Mouse (Mus musculus) right cerebral cortex, postnatal 4 days (tissue): ENCODE data around the gene Mtrf1.
"Not testable (repeated sequence)": the region's sequence is repeated elsewhere in the genome, so short reads cannot be mapped to it uniquely, and the experiment has no call there.

Experiments used
- DNase-seq: peaks from one replicate; pipeline ENCODE4 v3.0.0-alpha.2; 2022

Gene Mtrf1

DNA sequence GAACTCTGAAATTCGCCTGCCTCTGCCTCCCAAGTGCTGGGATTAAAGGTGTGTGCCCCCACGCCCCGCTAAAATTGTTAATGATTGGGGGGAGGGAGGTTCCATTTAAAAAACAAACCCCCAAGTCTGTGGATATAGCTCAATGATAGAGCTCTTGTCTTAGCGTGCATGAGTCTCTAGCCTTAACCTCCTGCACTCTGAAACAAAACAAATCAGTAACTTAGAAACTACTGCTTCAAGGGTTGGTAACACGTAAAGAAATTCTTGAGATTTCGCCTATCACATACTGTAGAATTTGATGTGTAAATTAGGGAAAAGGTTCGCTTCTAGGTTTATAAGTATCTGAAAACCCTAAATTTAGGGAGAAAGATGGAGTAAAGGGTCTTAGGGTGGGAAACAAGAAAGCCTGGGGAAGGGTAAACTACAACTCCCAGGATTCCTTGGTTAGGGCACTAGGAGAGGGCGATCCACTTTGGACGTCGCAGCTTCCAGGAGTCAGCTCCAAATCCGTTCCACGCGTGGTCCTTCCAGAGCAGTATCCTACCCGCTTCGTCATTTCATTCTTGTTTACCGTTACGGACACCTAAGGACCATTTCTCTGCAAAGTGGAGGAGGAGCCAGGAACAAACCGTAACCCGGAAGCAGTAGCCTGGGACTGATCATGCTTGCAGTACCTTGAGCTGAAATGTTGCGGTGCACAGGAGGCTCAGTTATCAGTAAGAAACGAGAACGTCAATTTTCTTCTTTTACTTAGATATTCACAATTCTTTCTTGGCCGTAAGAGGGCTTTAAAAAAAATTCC, at the start of gene Mtrf1:
Gene Mtrf1, plus strand, starts transcription at position 452 of the 802 bp plus-strand sequence.
- peak; percentile 58 for DNase-seq

DNA sequence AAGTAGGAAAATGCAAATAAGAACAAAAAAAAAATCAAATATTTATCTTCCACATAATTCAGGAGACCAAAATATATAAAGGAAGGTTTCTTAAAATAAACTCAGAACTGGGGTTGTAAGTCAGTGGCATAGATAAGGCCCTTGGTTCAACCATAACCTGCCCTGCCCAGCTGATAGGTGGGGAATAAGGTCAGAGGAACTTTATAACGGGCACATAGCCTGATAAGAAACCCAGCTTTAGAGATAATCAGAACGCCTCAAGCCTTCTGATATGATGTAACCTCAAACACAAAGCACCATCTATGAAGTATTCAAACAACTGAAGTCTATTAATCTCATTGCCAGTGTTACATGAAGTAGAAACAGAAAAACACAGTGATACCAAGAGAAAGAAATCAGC, 39.5 kb upstream of the Mtrf1 start:
- DNase-seq = no peak

DNA sequence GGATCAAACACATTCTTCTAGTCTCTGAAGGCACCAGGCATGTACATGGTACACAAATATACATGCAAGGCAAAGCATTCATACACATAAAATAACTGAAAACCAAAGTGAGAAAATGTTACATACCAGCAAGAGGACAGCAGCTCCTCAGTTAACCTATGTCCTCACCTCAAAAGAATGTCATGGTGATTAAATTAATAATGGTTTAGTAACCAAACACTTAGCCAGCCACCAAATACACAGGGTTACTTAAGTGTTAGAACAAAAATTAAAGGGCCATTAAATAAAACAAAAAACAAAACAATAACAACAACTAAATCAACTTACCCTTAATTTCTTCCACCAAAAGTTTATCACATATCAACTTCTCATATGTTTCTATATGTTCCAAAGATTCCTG, 20.5 kb upstream of the Mtrf1 start:
- no peak for DNase-seq

DNA sequence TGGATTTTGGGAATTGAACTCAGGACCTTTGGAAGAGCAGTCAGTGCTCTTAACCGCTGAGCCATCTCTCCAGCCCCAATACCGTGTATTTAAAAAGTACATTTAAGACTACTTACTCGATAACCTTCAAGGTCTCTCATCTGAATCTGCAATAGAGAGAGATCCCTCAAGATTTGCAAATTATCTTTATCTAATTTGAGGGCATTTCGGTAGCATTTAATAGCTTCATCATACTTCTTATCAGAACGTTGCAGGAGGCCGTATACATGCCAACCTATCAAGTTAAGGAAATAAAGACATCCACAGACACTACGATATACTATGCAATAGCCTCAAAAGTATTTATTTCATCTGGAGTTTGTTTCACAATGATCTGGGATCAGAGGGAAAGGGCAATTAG, 14.5 kb upstream of the Mtrf1 start:
- DNase-seq = no peak

DNA sequence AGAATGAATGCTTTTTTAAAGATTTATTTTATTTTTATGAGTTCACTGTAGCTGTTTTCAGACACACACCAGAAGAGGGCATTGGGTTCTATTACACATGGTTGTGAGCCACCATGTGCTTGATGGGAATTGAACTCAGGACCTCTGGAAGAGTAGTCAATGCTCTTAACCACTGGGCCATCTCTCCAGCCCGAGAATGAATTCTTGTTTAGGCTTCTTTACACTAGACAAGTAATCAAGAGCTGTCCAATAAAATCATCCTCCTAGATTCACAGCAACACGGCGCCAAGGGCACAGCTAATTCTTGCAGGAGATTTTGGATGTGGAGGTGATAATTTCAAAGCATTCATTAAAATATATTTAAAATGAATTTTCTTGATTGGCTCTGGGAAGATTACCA, 9.3 kb upstream of the Mtrf1 start:
- no peak for DNase-seq

DNA sequence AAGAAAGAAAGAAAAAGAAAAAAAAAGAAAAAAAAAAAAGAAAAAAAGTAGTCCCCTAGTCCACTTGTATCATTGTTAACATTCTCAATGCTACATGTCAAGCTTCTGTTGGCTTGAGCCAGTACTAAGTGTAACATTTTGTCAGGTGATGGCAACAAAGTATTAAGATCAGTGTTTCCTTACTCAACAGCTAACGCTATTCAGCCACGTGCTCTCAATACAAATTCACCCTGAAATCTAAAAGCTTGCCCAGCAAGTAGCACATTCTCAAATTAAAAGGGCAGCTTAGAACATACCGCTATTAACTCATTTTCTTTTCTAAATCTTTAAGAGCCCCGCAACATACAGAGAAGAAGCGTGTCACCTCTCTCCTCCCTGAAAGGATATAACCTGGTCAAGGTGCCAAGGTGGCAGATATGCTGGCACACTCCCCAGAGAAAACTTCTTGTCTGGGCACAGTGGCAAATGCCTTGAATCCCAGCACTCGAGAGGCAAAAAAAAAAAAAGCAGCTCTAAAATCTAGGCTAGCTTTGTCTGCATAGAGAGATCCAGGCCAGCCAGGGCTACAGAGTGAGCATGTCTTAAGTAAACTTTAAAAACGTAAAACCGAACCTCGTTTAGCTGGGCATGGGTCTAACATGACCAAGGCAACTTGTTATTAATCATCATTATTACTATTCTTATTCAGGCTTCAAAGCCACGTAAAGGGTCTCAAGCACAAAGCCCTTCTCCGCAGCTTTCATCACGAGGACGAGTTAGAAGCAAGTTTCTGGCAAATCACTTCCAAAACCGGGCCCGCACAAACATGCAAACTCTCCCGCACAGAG, 7.9 kb upstream of the Mtrf1 start:
- DNase-seq = peak; percentile 3

DNA sequence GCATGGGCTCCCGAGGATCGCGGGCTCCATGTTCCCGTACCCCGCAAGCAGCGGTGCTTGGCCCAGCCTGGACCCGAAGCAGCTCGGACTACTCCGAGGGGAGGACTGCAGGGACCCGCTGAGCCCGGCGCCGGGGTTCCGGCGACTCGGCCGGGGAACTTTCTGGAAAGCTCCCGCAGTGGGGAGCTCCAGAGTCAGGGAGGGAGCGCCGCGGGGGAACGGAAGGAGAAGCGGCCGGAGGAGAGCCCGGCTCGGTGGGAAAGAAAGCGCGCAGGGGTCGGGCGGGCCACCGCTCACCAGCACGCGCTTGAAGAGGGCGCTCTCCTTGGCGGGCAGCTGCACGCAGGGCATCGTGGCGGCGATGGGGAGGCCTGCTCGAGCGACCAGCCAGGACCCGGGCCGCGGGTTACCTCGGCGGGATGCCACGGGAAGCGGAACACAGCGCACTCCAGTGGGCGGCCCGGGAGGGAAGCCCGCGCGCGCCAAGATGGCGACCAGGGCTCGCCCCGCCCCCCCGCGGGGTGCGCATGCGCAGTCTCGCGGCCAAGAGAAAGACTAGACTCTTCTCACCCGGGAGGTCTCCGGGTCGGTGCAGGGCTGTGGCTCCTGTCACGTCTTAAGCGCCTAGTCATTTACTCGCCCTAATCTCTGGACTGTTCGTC, 7.2 kb upstream of the Mtrf1 start, which contains the start of gene Naa16:
Gene Naa16, minus strand, starts transcription at position 514 of the 662 bp plus-strand sequence.
- peak; percentile 98 for DNase-seq

DNA sequence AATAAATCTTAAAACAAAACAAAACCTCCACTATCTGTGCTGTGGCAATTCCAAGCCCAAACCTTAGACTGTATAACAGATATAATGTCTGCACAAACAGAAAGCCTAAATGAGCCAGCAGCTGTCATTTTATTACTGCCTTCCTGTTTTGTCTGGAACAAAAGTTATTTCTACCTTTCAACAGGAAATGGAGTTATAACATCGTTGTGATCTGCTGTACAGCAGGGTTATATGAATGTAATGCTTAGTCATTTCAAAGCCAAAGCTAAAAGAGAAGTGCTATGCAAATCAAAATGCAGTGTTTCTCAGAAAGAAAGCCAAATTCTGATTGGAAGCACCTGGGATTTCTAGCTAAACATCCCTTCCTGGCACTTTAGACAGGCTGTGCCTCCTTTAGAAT, 4.3 kb upstream of the Mtrf1 start:
- no peak for DNase-seq

DNA sequence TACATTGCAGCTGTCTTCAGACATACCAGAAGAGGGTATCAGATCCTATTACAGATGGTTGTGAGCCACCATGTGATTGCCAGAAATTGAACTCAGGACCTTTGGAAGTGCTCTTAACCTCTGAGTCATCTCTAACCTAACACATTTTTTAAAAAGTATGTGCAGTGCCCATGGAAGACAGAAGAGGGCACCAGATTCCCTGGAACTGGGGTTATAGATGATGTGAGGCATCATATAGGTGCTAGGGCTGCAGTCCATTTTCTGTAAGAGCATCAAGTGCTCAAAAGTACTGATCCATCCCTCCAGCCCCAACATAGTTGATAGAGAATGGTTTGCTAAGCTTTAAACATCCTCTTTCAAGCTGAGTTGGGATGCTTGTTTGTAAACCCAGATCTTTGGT, 3.0 kb upstream of the Mtrf1 start:
- DNase-seq = no peak

DNA sequence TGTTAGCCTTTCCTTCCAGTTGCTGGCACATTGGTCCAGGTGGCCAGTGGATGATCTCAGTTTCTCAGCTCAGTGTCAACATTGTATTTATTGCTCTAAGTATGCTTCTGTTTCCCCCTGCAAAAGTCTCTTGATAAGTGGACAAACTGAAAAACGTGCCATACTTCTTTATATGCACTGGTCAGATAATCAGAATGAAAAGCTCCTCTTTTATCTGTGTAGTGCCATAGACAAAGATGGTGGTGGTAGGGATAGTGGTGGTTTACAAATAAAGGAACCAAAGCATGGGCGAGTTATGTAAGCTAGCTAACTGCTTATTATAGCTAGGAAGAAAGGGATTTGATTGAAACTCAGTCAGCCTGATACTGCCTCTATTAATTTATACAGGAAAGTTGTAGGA, 10.1 kb downstream of the Mtrf1 start:
- DNase-seq = no peak

DNA sequence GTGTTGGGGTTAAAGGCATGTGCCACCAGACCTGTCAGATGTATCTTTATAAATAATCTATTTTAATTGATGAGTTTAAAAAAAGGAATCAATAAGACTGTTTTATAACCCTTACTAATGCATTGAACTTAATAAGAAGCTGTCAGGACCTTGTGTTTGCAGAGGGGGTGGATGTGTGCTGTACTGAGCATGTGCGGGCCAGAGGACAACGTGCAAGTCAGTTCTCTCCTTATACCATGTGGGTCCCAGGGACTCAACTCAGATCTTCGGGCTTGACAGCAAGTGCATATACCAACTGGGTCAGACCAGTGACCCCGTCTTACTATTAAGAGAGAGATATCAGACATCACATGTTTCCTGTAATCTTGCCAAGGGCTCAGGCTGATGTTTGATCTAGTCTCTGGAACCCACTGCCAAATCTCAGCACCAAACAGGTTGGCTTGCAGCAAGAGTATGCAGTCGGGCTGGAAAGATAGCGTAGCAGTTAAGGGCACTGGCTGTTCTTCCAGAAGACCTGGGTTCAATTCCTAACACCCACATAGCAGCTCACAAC, 11.8 kb downstream of the Mtrf1 start:
- no peak for DNase-seq

DNA sequence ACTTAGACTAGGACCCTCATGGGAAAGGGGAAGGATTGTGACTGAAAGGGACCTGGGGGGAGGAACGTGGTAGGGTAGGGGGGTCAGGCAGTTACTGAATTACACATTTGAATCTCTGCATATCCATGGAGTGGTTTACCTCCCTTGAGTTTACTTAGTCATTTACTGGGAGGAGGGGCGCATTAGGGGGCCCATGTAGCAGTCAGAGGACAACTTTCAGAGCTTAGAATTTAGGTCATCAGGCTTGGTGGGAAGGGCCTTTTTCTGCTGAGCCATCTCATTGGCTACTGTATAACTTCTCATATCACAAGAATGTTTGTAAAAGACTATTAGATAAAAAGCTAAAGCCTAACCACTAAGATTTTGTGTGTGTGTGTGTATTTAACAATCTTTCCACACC, 13.1 kb downstream of the Mtrf1 start:
- no peak for DNase-seq

DNA sequence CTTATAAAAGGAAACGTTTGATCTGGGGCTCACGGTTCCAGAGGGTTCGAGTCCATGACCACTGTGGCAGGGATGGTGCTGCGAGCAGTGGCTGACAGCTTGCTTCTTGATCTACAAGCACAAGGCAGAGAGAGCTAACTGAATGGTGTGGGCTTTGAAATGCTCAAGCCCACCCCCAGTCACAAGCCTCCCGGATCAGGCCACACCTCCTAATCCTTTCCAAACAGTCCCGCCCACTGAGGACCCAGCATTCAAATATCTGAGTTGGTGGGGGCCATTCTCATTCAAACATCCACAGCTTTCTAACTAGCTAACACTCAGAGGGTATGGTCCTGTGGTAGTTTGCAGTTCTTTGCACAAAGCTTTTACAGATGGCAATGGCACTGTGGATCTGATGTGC, 15.5 kb downstream of the Mtrf1 start:
- no peak for DNase-seq

DNA sequence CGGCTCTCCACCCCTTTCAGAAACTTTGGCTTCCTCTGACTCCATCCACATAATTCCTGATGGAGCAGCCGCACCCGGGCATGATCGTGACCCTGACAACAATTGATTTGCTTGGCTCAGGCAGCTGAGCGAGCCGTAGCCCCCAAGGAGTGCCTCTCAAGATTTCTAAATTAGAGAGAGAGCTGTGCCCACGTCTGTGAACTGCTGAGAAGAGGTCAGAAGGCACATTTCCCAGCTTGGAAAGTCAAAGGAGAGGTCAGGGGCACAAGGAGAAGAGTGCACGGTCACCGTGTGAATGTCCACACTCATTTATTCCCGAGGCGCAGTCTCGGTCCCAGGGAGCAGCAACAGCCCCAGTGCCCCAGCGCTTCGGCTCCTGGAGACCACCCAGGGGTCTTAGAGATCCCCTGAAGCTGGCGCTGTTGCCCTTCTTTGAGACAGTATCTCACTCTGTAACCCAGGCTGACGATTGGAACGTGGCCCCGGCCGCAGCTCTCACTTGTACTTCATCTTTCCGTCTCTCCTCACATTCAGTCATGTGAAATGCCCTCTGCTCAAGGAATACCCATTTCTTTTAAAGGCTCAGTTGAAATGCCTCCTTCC, 22.6 kb downstream of the Mtrf1 start:
- DNase-seq = peak; percentile 9

DNA sequence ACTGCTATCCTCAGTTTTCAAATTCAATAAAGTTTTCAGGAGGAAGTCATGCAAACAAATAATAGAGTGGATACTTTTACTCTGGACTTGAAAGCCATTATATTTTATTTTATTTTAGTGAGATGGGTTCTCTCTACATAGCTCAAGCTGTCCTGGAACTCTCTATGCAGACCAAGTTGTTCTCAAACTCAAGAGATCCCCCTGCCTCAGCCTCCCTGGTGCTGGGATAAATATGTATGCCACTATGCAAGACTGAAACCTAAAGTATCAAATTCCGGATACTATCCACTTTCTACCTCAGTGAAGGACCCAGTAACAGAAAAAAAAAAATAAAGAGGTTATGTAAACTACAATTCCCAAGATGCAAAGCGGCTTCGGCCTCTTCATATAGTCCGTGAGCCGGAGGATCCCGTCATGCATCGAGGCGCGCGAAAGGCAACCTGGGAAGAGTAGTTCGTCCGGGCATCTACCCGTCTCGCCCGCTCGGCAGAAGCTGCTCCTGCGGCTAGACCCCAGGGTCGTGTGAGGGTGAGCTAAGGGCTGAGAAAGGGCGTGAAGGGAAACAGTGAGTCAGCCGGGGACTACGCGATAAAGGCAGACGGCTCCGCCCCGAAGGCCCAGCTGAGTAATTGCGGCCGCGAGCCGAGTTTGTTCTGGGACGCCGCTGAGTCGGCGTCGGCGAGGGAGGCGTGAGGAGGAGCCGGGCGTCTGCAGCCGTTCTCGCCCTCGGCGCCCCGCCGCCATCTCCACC, 28.6 kb downstream of the Mtrf1 start, which contains the start of gene Kbtbd7:
Gene Kbtbd7, plus strand, starts transcription at position 533 of the 751 bp plus-strand sequence.
- DNase-seq = peak; percentile 86

DNA sequence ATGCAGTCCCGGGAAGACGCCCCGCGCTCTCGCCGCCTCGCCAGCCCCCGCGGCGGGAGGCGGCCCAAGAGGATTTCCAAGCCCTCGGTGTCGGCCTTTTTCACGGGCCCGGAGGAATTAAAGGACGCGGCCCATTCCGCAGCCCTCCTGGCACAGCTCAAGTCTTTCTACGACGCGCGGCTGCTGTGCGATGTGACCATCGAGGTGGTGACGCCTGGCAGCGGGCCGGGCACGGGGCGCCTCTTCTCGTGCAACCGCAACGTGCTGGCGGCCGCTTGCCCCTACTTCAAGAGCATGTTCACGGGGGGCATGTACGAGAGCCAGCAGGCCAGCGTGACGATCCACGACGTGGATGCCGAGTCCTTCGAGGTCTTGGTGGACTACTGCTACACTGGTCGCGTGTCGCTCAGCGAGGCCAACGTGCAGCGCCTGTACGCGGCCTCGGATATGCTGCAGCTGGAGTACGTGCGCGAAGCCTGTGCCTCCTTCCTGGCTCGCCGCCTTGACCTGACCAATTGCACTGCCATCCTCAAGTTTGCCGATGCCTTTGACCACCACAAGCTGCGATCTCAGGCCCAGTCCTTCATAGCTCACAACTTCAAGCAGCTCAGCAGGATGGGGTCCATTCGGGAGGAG, 29.3 kb downstream of the Mtrf1 start:
- not testable (repeated sequence) for DNase-seq

DNA sequence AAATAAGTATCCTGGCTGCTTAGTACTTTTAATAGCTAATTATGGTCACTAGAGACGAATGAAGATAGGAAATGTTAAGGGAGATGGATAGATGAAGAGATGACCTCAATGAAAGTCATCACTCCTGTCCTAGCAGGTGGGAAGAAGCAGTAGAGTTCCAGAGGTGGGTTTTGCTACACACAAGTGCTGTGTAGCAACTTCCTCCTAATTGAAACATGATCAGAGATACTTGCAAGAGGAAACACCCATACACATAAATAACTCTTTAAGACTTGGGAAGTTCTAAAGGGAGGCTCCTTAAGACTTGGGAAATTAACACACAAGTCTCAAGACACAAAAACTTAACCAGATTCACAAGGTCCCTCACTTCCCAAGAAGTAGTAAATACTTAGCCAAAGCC, 36.5 kb downstream of the Mtrf1 start:
- DNase-seq = no peak

DNA sequence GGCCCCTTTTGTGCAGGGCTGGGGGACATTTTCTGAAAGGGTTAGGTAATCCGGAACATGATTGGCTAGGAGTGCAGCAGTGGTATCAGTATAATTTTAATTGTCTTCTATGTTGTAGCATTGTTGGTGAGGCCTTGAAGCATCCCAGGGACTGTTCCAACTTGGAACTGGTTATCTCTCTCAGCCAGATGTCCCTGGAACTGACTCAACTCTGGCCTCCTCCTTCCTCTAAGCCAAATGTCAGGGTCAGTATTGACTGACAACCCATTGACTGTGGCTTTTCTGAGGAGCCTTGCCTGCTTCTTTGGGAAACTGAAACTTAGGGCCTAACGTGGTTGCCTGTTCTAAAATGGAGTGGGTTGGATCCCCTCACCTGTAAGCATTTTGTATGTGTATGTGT, 43.1 kb downstream of the Mtrf1 start:
- no peak for DNase-seq

DNA sequence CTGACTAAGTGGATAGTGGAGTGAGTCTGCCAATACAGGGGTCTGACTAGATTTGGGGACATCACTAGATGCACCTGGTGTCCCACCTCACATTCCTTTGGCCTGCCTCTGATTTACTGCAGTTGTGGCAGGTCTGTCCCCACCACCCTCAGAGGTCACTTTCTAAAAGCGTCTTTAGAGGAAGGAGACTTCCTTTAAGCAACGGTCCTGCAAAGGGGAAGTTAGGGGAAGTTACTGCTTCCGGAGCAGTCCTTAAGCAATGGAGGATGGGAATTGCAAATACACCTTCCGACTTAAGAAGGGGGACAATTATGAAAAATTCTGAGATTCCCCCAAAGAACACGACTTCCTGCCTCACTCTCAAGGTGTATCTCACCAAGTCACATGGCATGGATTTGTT, 43.9 kb downstream of the Mtrf1 start:
- no peak for DNase-seq

DNA sequence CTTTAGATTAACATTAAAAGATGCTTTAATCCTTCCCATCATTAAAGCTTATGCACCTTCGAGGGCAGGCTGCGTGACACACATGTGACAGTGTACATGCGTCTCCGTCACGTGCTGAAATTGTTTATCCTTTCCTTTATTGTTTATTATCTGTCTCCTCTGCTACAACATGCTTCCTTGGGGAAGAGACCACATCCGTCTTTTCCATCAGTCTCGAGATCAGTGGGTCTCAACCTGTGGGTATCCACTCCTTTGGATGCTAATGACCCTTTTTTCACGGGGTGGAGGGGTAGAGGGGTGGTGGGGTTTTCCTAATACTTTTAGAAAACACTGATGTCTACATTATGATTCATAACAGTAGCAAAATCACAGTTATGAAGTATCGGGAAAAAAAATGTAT, 47.0 kb downstream of the Mtrf1 start:
- DNase-seq = no peak

DNA sequence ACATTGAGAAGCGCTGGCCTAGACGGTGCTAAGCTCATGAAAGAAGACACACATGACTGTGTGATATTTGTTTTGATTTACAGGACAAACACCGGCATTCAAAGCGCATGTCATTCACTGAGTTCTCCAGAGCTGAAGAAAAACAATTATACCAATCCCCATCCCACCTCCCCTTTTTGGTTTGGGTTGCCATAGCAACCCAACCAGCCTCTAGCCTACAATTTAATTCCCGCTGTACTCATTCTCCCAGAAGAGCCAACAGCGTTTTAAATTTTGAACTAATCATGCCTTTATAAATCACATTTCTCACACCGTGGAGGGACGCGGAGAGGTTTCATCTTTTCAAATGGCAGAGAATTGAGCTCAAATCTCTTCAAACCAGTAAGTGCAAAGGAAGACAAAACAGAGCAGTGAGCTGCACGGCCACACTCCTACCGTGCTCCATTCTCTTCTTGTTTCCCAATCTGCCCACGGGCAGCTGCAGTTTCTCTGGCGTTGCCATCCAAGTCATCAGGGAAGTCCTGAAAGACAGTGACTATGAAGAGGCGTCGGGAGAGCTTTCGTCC, 47.6 kb downstream of the Mtrf1 start:
- DNase-seq = peak; percentile 17
